Mouse (Mus musculus) heart, postnatal 25 days (tissue): ENCODE results near the gene Slc39a5. TPM values are rescaled to one million over a fixed set of nuclear protein-coding genes. Genes with fewer than 3 reads are reported as not detected.

Source experiments
- DNase-seq: peaks from one replicate; pipeline ENCODE4 v3.0.0; 2022; ENCODE audit warnings: low spot score
- intact Hi-C: fragments of 180-260 bp; cut with DNase I; formaldehyde crosslinking; loops from one replicate; pipeline ENCODE4 v1.15.1; 2025
- total RNA-seq, 2 experiments: library from RNA; stranded (reverse); gene quantifications; 2 replicates each; pipeline ENCODE4 v1.2.3; 2021

The Slc39a5 gene
- total RNA-seq, 2 experiments from 2014 or later: not detected

DNA sequence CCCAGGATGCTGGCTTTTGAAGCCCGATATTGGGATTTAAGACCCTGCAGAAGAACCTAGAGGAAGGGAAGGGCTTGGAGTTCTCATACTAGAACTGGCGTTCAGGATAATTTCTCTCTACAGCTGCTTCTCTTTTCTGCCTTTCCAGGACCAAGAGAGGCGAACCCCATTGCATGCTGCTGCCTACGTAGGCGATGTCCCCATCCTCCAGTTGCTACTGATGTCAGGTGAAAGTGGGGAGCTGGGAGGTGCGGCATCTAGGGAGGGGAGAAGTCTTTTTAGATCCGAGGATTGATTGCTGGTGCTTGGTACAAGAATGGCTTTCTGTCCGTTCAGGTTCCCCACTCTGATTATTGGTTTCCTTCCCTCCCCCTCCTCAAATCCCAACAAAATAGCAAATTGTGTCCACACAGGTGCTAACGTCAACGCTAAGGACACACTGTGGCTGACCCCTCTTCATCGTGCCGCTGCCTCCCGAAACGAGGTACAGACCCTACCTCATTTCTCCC lies 23.0 kb downstream of the Slc39a5 start:
- intact Hi-C loops: loop anchor here (1.0 to 2.0 kb wide), 2 partner anchors 31 to 67 kb away; no protein-coding TSS in a partner anchor
- no peak for DNase-seq

DNA sequence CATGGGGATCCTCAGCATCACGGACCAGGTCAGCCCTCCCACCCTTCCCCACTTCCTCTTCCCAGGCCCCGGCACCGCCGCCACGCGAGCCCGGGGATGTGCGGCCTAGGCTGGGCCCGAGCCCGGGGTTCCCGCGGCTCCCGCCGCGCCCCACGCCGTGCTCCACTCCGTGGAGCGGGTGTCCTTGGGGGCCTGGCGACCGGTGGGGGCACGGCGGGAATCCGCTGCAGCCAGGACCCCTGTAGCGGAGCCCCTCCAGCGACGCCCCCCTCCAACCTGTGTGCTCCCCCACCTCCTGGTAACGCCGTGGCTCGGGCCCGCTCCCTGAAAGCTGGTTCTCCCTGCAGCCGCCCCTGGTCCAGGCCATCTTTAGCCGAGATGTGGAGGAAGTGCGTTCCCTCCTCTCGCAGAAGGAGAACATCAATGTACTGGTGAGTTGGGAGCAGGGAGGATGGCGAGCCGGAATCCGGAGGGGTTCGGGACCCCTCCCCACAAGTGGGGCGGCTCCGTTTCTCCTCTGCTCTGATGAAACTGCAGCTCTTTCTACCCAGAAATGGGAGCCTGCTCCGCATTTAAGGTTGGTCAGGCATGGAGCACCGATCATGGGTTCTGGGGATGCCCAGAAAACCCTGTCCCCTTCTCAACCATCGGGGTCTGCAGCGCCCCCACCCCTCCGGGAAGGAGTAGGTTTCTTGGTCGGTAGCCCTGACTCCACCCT lies 23.6 kb downstream of the Slc39a5 start:
- intact Hi-C loops: loop anchor here (1.0 kb wide), 1 partner anchor 32 kb away; no protein-coding TSS in a partner anchor
- DNase-seq: no peak

DNA sequence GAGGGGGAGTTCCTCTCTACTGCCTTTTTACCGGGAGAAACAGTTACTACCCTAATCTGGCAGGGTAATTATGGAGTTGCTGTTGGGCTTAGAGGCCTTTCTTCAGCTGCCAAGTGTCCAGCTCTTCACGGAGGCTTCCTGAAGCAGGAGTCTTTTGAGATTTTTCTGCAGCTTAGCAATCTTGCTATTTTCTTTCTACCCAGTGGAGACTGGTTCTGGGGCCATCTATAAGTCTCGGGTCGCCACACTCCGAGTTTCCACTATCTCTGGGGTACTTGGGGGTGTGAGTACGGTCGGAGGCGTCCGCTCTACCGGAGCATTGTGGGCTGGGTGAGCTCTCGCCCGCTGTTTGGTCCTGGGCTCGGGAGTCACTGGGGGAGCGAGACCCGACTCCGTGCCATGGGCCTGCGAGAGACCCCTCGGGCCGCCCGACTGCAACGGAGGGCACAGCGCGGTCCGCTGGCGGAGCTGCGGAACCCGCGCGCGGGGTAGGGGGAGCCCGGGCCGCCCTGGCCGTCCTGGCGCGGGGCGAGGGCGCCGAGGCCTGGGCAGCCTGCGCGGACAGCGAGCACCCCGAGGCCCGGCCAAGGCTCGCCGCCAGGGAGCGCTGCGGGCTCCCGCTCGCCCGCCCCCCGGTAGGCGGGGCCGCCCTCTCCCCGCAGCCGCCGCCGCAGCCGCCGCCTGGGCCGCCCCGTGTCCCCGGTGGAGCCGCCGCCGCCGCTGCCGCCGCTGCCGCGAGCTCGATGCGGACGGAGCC lies 24.4 kb downstream of the Slc39a5 start, which contains the start of gene Ankrd52:
Ankrd52 (plus strand) TSS at position 661 of the 757 bp plus-strand sequence.
- DNase-seq: peak; percentile 80
- intact Hi-C loops: loop anchor here (1.0 kb wide), 1 partner anchor 33 kb away; no protein-coding TSS in a partner anchor

DNA sequence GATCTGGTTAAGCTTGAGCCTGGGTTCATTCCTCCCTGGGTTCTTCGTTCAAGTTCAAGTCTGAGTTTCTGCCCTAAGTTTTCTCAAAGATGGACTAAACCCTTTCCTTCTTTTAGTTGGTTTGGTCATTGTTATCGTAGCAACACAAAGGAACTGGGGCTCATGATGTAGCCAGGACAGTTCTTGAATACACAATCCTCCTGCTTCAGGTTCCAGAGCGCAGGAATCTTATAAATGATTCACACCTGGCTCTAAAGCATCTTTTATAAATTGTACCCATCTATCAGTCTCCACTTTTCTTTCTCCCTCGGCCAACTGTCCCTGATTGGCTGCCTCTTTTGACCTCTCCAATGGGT lies 25.0 kb downstream of the Slc39a5 start:
- DNase-seq: no peak
- intact Hi-C loops: no loop called here

DNA sequence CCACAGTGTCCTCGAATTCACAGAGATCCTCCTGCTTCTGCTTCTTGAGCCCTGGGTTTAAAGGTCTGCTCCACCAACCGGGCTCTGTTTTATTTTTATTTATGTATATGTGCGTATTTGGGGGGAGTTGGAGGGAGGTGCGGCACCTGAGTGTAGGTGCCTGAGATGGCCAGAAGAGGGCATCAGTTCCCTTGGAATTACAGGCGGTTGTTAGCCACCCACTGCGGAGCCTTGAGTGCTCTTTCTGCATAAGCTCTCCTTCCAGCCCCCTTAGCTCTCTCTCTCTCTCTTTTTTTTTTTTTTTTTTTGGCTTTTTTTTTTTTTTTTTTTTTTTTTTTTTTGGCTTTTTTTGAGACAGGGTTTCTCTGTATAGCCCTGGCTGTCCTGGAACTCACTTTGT lies 26.6 kb downstream of the Slc39a5 start:
- DNase-seq: no peak
- intact Hi-C loops: no loop called here

DNA sequence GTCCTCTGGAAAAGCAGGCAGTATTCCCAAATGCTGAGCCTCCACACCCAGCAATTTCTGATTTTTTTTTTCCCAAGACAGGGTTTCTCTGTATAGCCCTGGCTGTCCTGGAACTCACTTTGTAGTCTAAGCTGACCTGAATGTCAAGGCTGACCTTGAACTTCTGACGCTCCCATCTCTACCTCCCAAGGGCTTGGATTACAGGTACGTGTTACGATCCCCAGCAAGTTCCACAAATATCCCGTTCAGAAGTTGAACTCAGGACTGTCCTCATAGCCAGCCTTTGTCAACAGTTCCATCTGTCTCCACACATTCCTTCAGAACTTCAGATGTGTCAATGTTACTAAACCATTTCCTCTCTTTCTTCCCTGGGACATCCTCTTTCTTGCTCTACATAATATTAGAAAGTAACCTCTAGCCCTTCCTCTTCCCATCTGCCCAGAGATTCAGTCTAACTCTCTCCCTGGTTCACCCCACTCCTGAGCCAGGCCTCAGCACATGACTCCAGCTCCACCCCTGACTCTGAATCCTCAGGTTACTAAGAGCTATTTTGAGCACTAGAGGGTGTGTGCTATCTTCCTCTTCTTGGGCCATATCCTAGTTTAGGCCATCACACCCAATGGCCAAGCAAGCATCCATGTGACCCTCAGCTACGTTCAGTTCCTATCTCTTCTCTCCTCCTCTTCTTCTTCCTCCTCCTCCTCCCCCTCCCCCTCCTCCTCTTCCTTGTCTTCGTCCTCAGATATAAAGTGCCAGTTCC lies 27.9 kb downstream of the Slc39a5 start:
- DNase-seq: no peak
- intact Hi-C loops: no loop called here

DNA sequence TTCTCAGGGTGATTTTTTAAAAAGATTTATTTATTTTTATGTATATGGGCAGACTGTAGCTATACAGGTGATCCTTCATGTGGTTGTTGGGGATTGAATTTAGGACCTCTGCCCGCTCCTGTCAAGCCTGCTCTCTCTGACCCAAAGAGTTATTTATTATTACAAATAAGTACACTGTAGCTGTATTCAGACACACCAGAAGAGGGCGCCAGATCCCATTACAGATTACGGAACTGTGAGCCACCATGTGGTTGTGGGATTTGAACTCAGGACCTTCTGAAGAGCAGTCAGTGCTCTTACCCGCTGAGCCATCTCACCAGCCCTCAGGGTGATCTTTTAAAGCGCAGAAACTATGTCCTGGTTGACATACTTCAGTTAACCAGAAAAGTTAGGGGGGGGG lies 28.9 kb downstream of the Slc39a5 start:
- no peak for DNase-seq
- intact Hi-C loops: no loop called here

DNA sequence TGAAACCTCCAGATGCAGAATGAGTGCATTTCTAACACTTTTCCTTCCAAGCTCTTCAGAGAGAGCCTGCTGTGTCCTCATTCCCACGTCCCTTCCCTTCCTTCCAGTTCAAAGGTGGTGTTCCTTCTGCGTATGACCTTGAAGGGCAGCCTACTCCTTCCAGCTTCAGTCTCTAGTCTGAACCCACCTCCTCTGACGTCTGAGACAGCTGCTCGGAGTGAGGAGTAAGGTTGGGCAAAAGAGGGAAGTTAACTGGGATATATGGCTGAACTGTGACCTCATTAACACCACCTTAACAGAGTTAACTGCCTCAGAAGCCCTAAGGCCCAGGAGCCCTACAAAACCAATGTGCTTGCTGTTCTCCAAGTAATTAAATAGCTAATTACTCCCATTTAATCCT lies 30.4 kb downstream of the Slc39a5 start:
- DNase-seq: no peak
- intact Hi-C loops: no loop called here

DNA sequence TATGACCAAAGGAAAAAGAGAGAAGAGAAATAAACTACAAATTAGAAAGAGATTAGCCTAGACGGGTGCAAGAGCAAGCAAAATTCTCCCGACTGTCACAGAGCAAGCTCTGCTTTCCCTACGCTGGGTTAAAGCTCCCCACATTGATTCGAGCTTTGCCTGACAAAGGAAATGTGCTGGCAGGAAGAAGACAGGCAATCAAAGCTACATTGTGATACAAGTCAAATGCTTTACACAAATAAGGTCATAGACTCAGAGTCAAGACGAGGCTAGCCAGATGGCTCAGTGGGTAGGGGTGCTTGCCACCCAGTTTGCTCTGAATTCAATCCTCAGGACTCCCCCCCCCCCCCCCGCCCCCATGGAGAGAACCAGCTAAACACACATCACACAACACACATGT lies 31.0 kb downstream of the Slc39a5 start:
- no peak for DNase-seq
- intact Hi-C loops: no loop called here

DNA sequence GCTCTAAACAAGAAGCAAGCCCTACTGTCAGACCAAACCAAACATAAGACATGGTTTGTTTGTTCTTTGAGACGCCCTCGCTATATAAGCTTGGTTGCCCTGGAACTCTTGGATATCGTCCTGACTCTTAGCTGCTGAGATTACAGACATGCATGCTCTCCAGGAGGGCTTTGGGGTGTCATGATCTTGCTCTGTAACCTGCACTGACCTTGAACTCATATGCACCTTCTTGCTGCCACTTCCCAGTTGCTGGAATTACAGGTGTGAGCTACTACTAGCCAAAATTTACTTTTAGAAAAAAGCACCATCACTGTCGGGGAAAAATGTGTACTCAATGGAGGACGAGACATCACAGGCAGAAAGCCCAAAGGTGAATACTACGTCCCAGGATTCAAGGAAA lies 31.4 kb downstream of the Slc39a5 start:
- DNase-seq: no peak
- intact Hi-C loops: no loop called here

DNA sequence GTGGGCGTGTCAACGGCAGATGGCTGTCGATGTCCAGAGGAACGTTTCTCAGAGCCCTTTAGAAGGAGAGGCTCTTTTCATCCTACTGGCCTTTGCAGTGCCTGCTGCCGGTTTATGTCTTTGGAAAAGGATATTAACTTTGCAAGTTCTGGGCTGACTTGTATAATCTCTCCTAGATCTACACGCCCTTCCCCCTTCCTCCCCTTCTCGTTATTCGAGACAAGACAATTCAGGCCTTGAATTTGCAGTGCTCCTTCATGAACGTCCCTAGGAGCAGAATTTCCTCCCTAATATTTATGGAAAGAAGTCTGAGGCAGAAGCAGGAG lies 31.8 kb downstream of the Slc39a5 start:
- no peak for DNase-seq
- intact Hi-C loops: no loop called here

DNA sequence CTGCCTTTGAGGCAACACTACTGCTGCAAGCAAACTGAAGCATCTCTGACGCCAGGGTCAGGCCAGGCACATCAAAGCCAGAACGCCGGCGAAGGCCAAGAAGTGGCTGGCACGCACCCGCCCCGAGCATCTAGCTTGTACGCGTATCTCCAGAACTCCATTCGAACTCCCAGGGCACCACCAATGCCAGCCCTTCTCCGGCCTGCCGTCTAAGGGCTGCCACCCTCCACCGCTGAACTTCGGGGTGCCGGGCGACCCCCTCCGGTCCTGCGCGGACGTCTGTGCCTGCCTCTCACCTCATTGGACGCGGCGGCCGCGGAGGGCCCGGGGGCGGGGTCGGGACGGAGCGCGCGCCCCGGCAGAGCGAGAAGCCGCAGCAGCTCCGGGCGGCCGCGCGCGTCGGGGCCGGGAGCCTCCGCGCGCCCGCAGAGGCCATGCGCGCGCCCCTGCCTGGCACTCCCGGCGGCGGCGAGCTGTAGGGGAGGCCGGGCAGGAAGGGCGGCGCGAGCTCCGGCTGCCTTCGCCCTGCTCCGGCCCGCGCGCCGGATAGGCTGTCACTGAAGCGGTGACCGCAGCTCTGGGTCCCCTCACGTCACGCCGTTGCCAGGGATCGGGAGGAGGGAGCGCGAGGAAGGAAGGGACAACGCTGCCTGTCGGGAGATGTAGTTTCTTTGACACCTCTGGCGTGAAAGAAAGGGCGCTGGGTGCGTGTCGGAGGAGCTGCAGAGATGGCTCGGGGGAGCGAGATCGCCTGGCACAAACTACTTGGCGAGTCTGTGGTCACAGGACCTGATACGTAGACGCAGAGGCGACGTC lies 32.4 kb downstream of the Slc39a5 start, which contains the start of gene Coq10a:
Coq10a (minus strand) TSS at position 596 of the 816 bp plus-strand sequence.
- DNase-seq: peak; percentile 93
- intact Hi-C loops: no loop called here

DNA sequence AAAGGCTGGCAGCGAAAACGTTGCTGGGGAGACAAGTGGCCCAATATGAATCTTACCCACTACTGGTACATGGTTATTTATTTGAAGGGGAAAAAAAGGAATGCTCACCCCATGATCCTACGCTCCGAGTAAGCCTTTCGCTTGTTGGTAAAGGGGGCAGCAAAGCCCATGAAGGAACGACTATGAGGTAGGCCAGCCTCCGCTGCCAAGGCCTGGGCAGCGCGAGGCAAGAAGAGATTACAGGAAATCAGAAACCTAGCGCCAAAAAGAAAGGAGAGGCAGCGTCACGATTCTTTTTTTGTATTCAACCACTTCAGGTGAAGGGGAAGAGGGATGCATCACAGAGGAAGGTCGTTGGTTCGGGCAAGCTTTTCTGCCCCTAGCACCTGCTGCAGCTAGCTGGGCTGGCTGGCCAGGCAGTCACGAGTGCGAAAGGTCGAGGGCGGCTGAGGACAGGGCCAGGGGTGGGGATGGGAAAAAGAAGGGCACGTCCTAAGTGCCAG lies 33.1 kb downstream of the Slc39a5 start:
- intact Hi-C loops: no loop called here
- no peak for DNase-seq

DNA sequence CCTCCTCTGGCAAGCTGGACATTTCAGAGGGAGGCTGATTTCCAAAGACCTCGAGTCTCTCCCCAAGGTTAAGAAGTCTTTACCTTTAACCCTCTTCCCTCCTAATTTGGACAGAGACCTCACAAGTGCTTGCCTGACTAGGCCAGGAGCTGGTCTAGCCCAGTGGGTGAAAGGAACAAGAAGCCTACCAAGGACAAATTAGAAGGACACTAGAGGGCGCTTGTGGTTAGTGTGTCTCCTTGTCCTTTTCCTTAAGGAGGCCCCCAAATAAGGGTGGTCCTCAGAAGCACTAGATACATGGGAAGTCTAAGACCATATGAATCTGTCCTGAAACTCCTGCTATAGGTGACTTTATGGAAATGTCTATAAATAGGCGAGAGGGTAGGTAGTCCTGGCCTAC lies 38.5 kb downstream of the Slc39a5 start:
- DNase-seq: no peak
- intact Hi-C loops: no loop called here

DNA sequence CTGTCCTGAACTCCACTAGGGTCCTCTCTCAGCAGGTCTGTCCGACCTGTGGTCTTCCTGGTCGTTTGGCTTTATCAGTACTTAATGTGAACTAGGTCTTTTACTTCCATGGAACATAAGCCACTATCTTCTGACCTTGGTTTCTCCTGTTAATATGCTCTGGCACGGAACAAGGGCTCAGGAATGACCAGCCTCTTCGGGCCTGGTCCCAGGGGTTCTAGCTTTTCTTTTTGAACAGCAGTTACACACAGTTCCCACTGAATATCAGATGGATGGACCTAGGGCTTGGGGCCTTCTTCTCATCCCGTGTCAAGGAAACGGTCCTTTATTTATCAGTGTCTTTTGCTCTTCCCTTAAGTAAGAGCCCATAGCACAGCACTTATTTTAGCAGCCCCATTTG lies 39.2 kb downstream of the Slc39a5 start:
- intact Hi-C loops: no loop called here
- no peak for DNase-seq

DNA sequence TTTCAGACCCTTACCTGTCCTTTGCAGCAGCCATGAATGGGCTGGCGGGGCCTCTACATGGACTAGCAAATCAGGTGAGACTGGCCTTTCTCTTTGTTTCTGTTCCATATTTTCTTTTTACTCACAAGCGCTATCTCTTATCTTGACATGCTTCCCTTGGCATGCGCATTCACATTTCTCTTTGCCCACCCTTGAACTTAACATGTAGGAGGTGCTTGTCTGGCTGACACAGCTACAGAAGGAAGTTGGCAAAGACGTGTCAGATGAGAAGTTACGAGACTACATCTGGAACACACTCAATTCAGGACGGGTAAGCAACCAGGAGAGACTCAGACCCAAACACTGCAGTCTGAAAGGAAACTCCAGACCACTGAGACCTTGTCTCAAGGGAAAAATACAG lies 41.8 kb downstream of the Slc39a5 start:
- intact Hi-C loops: no loop called here
- DNase-seq: no peak

DNA sequence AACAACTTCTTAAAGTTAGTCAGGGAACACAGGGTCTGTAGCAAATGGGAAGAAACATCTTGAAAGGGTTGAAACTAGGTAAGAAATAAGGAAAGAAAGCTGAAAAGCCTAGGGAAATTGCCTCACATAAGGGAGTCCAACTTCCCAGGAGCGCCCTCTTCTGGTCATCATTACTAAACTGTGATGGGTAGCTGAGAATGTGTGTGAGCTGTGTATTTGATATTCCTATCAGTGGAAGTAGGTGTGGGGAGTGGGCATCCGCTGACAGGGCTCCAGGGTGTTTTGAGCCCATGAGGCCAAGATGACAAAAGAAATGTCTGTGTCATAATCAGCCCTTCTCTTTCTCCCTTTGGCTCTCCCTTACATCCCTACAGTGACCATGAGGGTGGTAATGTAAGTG lies 42.2 kb downstream of the Slc39a5 start:
- no peak for DNase-seq
- intact Hi-C loops: loop anchor here (1.0 kb wide), 1 partner anchor 23 kb away; no protein-coding TSS in a partner anchor

DNA sequence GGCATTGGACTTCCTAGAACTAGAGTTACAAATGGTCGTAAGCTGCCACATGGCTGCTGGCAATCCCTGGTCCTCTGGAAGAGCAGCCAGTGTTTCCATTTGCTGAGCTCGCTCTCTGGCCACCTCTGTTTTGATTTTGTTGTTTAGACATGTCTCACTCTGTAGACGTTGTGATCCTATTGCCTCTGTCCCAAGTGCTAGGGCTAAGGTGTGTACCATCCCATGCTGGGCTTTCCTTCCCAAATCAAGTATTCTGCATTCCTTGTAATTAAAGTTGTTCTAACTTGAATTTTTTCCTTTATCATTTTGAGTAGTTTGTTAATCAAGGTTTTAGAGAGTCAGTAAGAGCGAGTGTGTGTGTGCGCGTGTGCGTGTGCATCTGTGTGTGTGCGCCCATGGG lies 53.5 kb downstream of the Slc39a5 start:
- no peak for DNase-seq

More for the DNA sequence above, 53.5 kb downstream of the Slc39a5 start:
- intact Hi-C loops: no loop called here
